Mouse (Mus musculus) G1E (cell line): ENCODE results near the gene Tmcc1. TPM values are rescaled to one million over a fixed set of nuclear protein-coding genes. Genes with fewer than 3 reads are reported as not detected.

ENCODE experiments used
- ATAC-seq: 2 replicates; pipeline ENCODE4 v1.8.0; 2016; ENCODE audit warnings: mild to moderate bottlenecking; ENCODE audit not compliant: insufficient number of reproducible peaks, poor library complexity, low FRiP score, severe bottlenecking; ENCODE audit errors: extremely low read depth
- DNase-seq: peaks from one replicate; pipeline ENCODE4 v3.0.0; 2012; ENCODE audit warnings: low spot score
- H3K27me3 ChIP-seq: 2 replicates; pipeline ENCODE4 v1.6.1; 2012; ENCODE audit warnings: mild to moderate bottlenecking, low read length, inconsistent platforms; ENCODE audit not compliant: insufficient read depth
- H3K36me3 ChIP-seq: replicated peaks from 2 replicates; pipeline ENCODE3; 2012; ENCODE audit warnings: mild to moderate bottlenecking, inconsistent platforms
- H3K4me1 ChIP-seq: 2 replicates; pipeline ENCODE4 v1.6.1; 2012; ENCODE audit warnings: low read depth, low read length, inconsistent platforms, mixed read lengths; ENCODE audit not compliant: insufficient read depth
- H3K4me3 ChIP-seq: 2 replicates; pipeline ENCODE4 v1.5.1; 2012; ENCODE audit warnings: low read depth, mild to moderate bottlenecking, inconsistent platforms, low read length, moderate library complexity, mixed read lengths
- H3K9me3 ChIP-seq: replicated peaks from 2 replicates; pipeline ENCODE4 v1.6.1; 2012; ENCODE audit warnings: inconsistent platforms
- CTCF ChIP-seq: IDR thresholded peaks from 2 replicates; pipeline ENCODE4 v1.5.1; 2012; ENCODE audit warnings: low read depth, low read length, inconsistent platforms, mixed read lengths
- GATA1 ChIP-seq: IDR thresholded peaks from 2 replicates; pipeline ENCODE4 v1.6.1; 2012; ENCODE audit warnings: borderline replicate concordance, low read length, inconsistent platforms, mixed read lengths
- GATA2 ChIP-seq: IDR thresholded peaks from 2 replicates; pipeline ENCODE4 v1.6.1; 2012; ENCODE audit warnings: low read depth, low read length, inconsistent platforms, borderline replicate concordance
- POLR2AphosphoS5 ChIP-seq: IDR thresholded peaks from 2 replicates; pipeline ENCODE4 v1.6.1; 2012; ENCODE audit warnings: low read depth, low read length, inconsistent platforms; ENCODE audit not compliant: insufficient replicate concordance
- TAL1 ChIP-seq: conservative IDR thresholded peaks from 2 replicates; pipeline ENCODE4 v1.6.1; 2012; ENCODE audit warnings: low read depth, low read length, inconsistent platforms, mixed read lengths
- polyA plus RNA-seq: library from polyadenylated mRNA; stranded (reverse); fragments of >175 nt; gene quantifications from 2 replicates; pipeline ENCODE4 v1.2.3, GENCODE M21; 2012
- total RNA-seq, 2 experiments: library from RNA; stranded (forward) in 1 of 2; stranded (reverse) in 1 of 2; fragments of 200-1000 nt in 1 of 2; fragments of >200 nt in 1 of 2; fragmentation: Nextera tagmentation in 1 of 2; gene quantifications; 2 replicates each; pipeline ENCODE4 v1.2.3; 2014 to 2017

Gene Tmcc1
- total and polyA plus RNA-seq, 3 experiments = 0.86 to 18.6 (median 12.1) TPM

- no peak for TF ChIP-seq TAL1
- TF ChIP-seq CTCF = no peak
- TF ChIP-seq GATA2 = no peak
- no peak for TF ChIP-seq GATA1
- TF ChIP-seq POLR2AphosphoS5 = no peak
- Histone ChIP-seq H3K4me1 (peaks cover 7% of the 10 kb centered on the region; the same call in 1 of the 2 replicates), H3K9me3 (no peaks in the 10 kb centered on the region), H3K4me3 (no peak overlapping the region), H3K36me3 (peaks cover 11% of the 10 kb centered on the region), H3K27me3 (no peaks in the 10 kb centered on the region)
- no peak for DNase-seq
- ATAC-seq = no peak
Measured at GRCm38 (mm10) chr6:116110588-116110987, 82.7 kb downstream of the Tmcc1 start.

- ATAC-seq (no peak), DNase-seq (no peak)
- TF ChIP-seq POLR2AphosphoS5 = no peak
- no peak for TF ChIP-seq CTCF
- no peak for TF ChIP-seq GATA2
- no peak for TF ChIP-seq GATA1
- no peak for TF ChIP-seq TAL1
- H3K27me3 ChIP-seq = no peaks in the 10 kb centered on the region
- H3K4me1 ChIP-seq = peaks cover 7% of the 10 kb centered on the region; the same call in 1 of the 2 replicates
- no peaks in the 10 kb centered on the region for H3K9me3 ChIP-seq
- peaks cover 11% of the 10 kb centered on the region for H3K36me3 ChIP-seq
- no peak overlapping the region; the same call in 1 of the 2 replicates for H3K4me3 ChIP-seq
Measured at GRCm38 (mm10) chr6:116107471-116108358, 85.6 kb downstream of the Tmcc1 start.

- peaks cover 11% of the 10 kb centered on the region for H3K36me3 ChIP-seq
- no peak overlapping the region for H3K4me3 ChIP-seq
- no peak for ATAC-seq
- TF ChIP-seq CTCF (no peak), POLR2AphosphoS5 (no peak), GATA2 (no peak), GATA1 (no peak), TAL1 (no peak)
- H3K27me3 ChIP-seq = no peaks in the 10 kb centered on the region
- no peak for DNase-seq
- peaks cover 7% of the 10 kb centered on the region; the same call in 1 of the 2 replicates for H3K4me1 ChIP-seq
- no peaks in the 10 kb centered on the region for H3K9me3 ChIP-seq
Measured at GRCm38 (mm10) chr6:116106967-116107470, 86.3 kb downstream of the Tmcc1 start.

DNA sequence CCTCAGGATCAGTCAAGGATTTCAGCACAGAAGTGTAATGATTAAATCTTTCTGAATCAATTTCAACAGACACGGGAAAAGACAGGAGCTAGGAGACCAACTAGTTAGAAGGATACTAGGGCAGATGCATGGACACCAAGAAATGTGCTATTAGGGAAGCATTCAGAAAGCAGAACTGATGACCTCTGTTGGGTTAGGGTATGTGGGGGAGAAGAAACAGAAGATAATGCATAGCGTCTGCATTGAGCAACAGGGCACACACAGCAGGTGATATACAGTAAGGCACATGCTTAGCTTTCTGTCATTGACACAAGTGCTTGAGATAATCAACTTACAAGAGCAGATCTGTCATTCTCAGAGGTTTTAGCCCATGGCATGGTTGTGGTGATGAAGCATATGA lies 95.7 kb downstream of the Tmcc1 start:
- DNase-seq = no peak
- Histone ChIP-seq H3K4me1 (no peaks in the 10 kb centered on the region), H3K9me3 (no peaks in the 10 kb centered on the region), H3K4me3 (no peak overlapping the region), H3K27me3 (no peaks in the 10 kb centered on the region), H3K36me3 (no peaks in the 10 kb centered on the region)
- ATAC-seq = no peak
- no peak for TF ChIP-seq GATA1

DNA sequence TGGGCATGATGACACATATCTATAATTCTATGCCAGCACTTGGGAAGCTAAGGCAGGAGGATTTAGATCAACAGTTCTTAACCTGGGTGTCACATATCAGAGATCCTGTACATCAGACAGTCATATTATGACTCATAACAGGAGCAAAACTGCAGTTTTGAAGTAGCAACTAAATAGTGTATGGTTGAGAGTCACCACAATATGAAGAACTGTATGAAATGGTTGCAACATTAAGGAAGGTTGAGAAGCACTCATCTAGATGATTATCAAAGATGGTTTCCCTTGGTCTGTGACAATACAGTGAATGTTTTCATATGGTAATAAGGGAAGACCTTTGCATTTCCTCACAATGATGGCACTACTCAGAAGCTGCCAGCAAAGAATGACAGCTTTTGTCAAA lies 103.9 kb downstream of the Tmcc1 start:
- Histone ChIP-seq H3K4me1 (no peaks in the 10 kb centered on the region), H3K4me3 (no peak overlapping the region), H3K27me3 (no peaks in the 10 kb centered on the region), H3K36me3 (no peaks in the 10 kb centered on the region), H3K9me3 (no peaks in the 10 kb centered on the region)
- DNase-seq = no peak
- ATAC-seq = no peak
- TF ChIP-seq GATA2 = no peak
- no peak for TF ChIP-seq POLR2AphosphoS5
- no peak for TF ChIP-seq GATA1
- no peak for TF ChIP-seq TAL1
- no peak for TF ChIP-seq CTCF

DNA sequence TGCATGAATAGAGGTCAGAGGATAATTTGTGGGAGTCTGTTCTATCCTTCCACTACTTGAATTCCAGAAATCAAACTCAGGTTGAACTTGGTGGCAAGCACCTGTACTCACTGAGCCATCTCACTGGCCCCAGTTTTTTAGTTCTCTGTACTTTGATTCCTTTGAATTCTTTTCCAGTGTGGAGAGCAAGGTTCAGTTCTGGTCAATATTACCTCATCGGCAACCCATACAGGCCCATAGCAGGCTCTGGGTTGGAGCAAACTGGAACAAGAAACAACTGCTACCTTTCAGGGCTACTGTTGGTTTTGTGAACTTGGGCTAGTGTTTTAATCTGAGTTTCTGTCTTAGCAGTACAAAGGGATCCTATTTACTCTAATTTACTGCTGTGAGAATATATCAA lies 107.2 kb downstream of the Tmcc1 start:
- H3K27me3 ChIP-seq = no peaks in the 10 kb centered on the region
- ATAC-seq (no peak), DNase-seq (no peak)
- H3K4me1 ChIP-seq = no peaks in the 10 kb centered on the region
- H3K4me3 ChIP-seq = no peak overlapping the region
- no peaks in the 10 kb centered on the region for H3K36me3 ChIP-seq
- no peaks in the 10 kb centered on the region for H3K9me3 ChIP-seq
- TF ChIP-seq TAL1 = no peak
- TF ChIP-seq POLR2AphosphoS5 = no peak
- no peak for TF ChIP-seq GATA1
- TF ChIP-seq GATA2 = no peak
- no peak for TF ChIP-seq CTCF
